Mouse (Mus musculus): Measurements from ENCODE around the gene Pkn1.

Gene Pkn1

GRCm38 (mm10) chr8:83684517-83684916, 14.5 kb downstream of the Pkn1 start:
- DNase-seq (ENCODE audit: low spot score) = no peak

GRCm38 (mm10) chr8:83681099-83681498, 17.9 kb downstream of the Pkn1 start:
- DNase-seq (ENCODE audit: low spot score) = no peak

- no peak for DNase-seq (ENCODE audit: low spot score)
Measured at GRCm38 (mm10) chr8:83680603-83681002, 18.4 kb downstream of the Pkn1 start.

- no peak for DNase-seq (ENCODE audit: low spot score)
Measured at GRCm38 (mm10) chr8:83679866-83680265, 19.1 kb downstream of the Pkn1 start.

- no peak for DNase-seq (ENCODE audit: low spot score)
Measured at GRCm38 (mm10) chr8:83674497-83674896, 24.5 kb downstream of the Pkn1 start.

GRCm38 (mm10) chr8:83672936-83673335, 26.0 kb downstream of the Pkn1 start:
- no peak for DNase-seq (ENCODE audit: low spot score)

- DNase-seq (ENCODE audit: low spot score) = no peak
Measured at GRCm38 (mm10) chr8:83669013-83669412, 30.0 kb downstream of the Pkn1 start.

GRCm38 (mm10) chr8:83668010-83668916, 30.7 kb downstream of the Pkn1 start:
- DNase-seq (ENCODE audit: low spot score) = peak; percentile 68

GRCm38 (mm10) chr8:83667526-83667925, 31.5 kb downstream of the Pkn1 start:
- DNase-seq (ENCODE audit: low spot score) = no peak

GRCm38 (mm10) chr8:83666866-83667234, 32.1 kb downstream of the Pkn1 start:
- DNase-seq (ENCODE audit: low spot score) = no peak

- DNase-seq (ENCODE audit: low spot score) = peak; percentile 63
Measured at GRCm38 (mm10) chr8:83665969-83666865, 32.8 kb downstream of the Pkn1 start, which contains the start of gene Ptger1. Gene Ptger1 (plus strand): TSS chr8:83666678.

GRCm38 (mm10) chr8:83664931-83665625, 33.9 kb downstream of the Pkn1 start:
- no peak for DNase-seq (ENCODE audit: low spot score)

- DNase-seq (ENCODE audit: low spot score) = no peak
Measured at GRCm38 (mm10) chr8:83664096-83664495, 34.9 kb downstream of the Pkn1 start.

GRCm38 (mm10) chr8:83662421-83662826, 36.6 kb downstream of the Pkn1 start:
- peak; percentile 83 for DNase-seq (ENCODE audit: low spot score)

- DNase-seq (ENCODE audit: low spot score) = no peak
Measured at GRCm38 (mm10) chr8:83660995-83661680, 37.8 kb downstream of the Pkn1 start.

GRCm38 (mm10) chr8:83660545-83660944, 38.4 kb downstream of the Pkn1 start:
- no peak for DNase-seq (ENCODE audit: low spot score)

GRCm38 (mm10) chr8:83656484-83657246, 42.3 kb downstream of the Pkn1 start:
- DNase-seq (ENCODE audit: low spot score) = no peak

- no peak for DNase-seq (ENCODE audit: low spot score)
Measured at GRCm38 (mm10) chr8:83656043-83656442, 42.9 kb downstream of the Pkn1 start.

GRCm38 (mm10) chr8:83654725-83655124, 44.3 kb downstream of the Pkn1 start:
- DNase-seq (ENCODE audit: low spot score) = no peak

GRCm38 (mm10) chr8:83653662-83654017, 45.3 kb downstream of the Pkn1 start:
- no peak for DNase-seq (ENCODE audit: low spot score)
